Mouse (Mus musculus) neural tube, embryonic 12.5 days (tissue): ENCODE data around the gene Sh3rf3. TPM values are rescaled to one million over a fixed set of nuclear protein-coding genes. Genes with fewer than 3 reads are reported as not detected.
"Not testable (repeated sequence)": the region's sequence is repeated elsewhere in the genome, so short reads cannot be mapped to it uniquely, and the experiment has no call there.

Experiments used
- ATAC-seq: fragments of 200-750 bp; cut with Nextera tagmentation; 2 replicates; pipeline ENCODE4 v1.8.0; 2017; ENCODE audit warnings: low read depth, mild to moderate bottlenecking, moderate TSS enrichment, moderate library complexity; ENCODE audit not compliant: low FRiP score
- H3K27ac ChIP-seq: fragments of 300-500 bp; sonication (generic); 2 replicates; pipeline ENCODE4 v1.5.1; 2016
- H3K27me3 ChIP-seq: fragments of 300-500 bp; sonication (generic); replicated peaks from 2 replicates; pipeline ENCODE4 v1.6.1; 2016; ENCODE audit warnings: mild to moderate bottlenecking
- H3K36me3 ChIP-seq: fragments of 300-500 bp; sonication (generic); 2 replicates; pipeline ENCODE4 v1.6.1; 2016; ENCODE audit warnings: mild to moderate bottlenecking
- H3K4me1 ChIP-seq: fragments of 300-500 bp; sonication (generic); 2 replicates; pipeline ENCODE4 v1.6.1; 2016
- H3K4me2 ChIP-seq: fragments of 300-500 bp; sonication (generic); replicated peaks from 2 replicates; pipeline ENCODE4 v1.6.1; 2016; ENCODE audit warnings: mild to moderate bottlenecking
- H3K4me3 ChIP-seq: fragments of 300-500 bp; sonication (generic); 2 replicates; pipeline ENCODE4 v1.5.1; 2016
- H3K9ac ChIP-seq: fragments of 300-500 bp; sonication (generic); 2 replicates; pipeline ENCODE4 v1.6.1; 2016; ENCODE audit warnings: mild to moderate bottlenecking
- H3K9me3 ChIP-seq: fragments of 300-500 bp; sonication (generic); 2 replicates; pipeline ENCODE4 v1.6.1; 2016; ENCODE audit warnings: mild to moderate bottlenecking
- WGBS: fragments of 180-500 bp; shearing (Covaris S2); methylation state at CpG from one replicate; pipeline ENCODE4 v1.1.7; 2016; 5-methylcytosine and 5-hydroxymethylcytosine counted together
- polyA plus RNA-seq: library from polyadenylated mRNA; unstranded; fragments of >200 nt; fragmentation: Nextera tagmentation; extraction: Ambion mirVana; gene quantifications from 2 replicates; pipeline ENCODE4 v1.2.1, GENCODE M21; 2016

Gene Sh3rf3
- polyA plus RNA-seq, 1 experiment from 2014 or later, result 6.3 TPM

- no peak overlapping the region for H3K4me3 ChIP-seq
- H3K4me1 ChIP-seq, result no peaks in the 10 kb centered on the region
- H3K4me2 ChIP-seq, result no peak overlapping the region
- no peaks in the 10 kb centered on the region for H3K36me3 ChIP-seq
- H3K9me3 ChIP-seq, result peaks cover 11% of the 10 kb centered on the region
- H3K27me3 ChIP-seq, result no peaks in the 10 kb centered on the region
- WGBS, result 81% methylated on average over 4 of the region's 4 CpGs
- H3K27ac ChIP-seq, result no peak overlapping the region
- no peak overlapping the region for H3K9ac ChIP-seq
- ATAC-seq, result no peak
These were observed 237.3 kb downstream of the Sh3rf3 start for GRCm38 (mm10) chr10:59050434-59050833.

- H3K9ac ChIP-seq, result no peak overlapping the region
- H3K36me3 ChIP-seq, result no peaks in the 10 kb centered on the region
- no peak overlapping the region for H3K27ac ChIP-seq
- H3K4me3 ChIP-seq, result no peak overlapping the region
- H3K9me3 ChIP-seq, result no peaks in the 10 kb centered on the region
- no peaks in the 10 kb centered on the region for H3K27me3 ChIP-seq
- no peak overlapping the region for H3K4me2 ChIP-seq
- peak; percentile 56; the same call in 1 of the 2 replicates for ATAC-seq
- WGBS, result 51% methylated on average over 6 of the region's 6 CpGs
- H3K4me1 ChIP-seq, result peaks cover 5% of the 10 kb centered on the region; the same call in 1 of the 2 replicates
These were observed 243.1 kb downstream of the Sh3rf3 start for GRCm38 (mm10) chr10:59056294-59056693.

- H3K9ac ChIP-seq, result no peak overlapping the region
- no peak overlapping the region for H3K4me3 ChIP-seq
- no peak for ATAC-seq
- 63% methylated on average over 6 of the region's 6 CpGs for WGBS
- no peaks in the 10 kb centered on the region for H3K9me3 ChIP-seq
- H3K4me2 ChIP-seq, result no peak overlapping the region
- H3K27ac ChIP-seq, result no peak overlapping the region
- no peaks in the 10 kb centered on the region for H3K36me3 ChIP-seq
- H3K4me1 ChIP-seq, result no peaks in the 10 kb centered on the region
- H3K27me3 ChIP-seq, result no peaks in the 10 kb centered on the region
These were observed 253.6 kb downstream of the Sh3rf3 start for GRCm38 (mm10) chr10:59066804-59067203.

- no peak overlapping the region for H3K9ac ChIP-seq
These were observed 259.7 kb downstream of the Sh3rf3 start for GRCm38 (mm10) chr10:59072827-59073226.

GRCm38 (mm10) chr10:59076681-59077080 is 263.5 kb downstream of the Sh3rf3 start:
- no peaks in the 10 kb centered on the region for H3K4me1 ChIP-seq
- no peaks in the 10 kb centered on the region for H3K27me3 ChIP-seq
- no peak overlapping the region for H3K4me3 ChIP-seq
- H3K9me3 ChIP-seq, result no peaks in the 10 kb centered on the region
- no peak for ATAC-seq
- no peak overlapping the region for H3K9ac ChIP-seq
- H3K27ac ChIP-seq, result no peak overlapping the region
- whole genome bisulfite sequencing, result 93% methylated on average over 10 of the region's 10 CpGs
- no peaks in the 10 kb centered on the region for H3K36me3 ChIP-seq
- no peak overlapping the region for H3K4me2 ChIP-seq

More at GRCm38 (mm10) chr10:59072827-59073226, 259.7 kb downstream of the Sh3rf3 start:
- 88% methylated on average over 4 of the region's 4 CpGs for WGBS
- no peaks in the 10 kb centered on the region for H3K9me3 ChIP-seq
- no peaks in the 10 kb centered on the region for H3K4me1 ChIP-seq
- H3K27ac ChIP-seq, result no peak overlapping the region
- no peak overlapping the region for H3K4me2 ChIP-seq
- no peak for ATAC-seq
- no peaks in the 10 kb centered on the region for H3K36me3 ChIP-seq
- no peaks in the 10 kb centered on the region for H3K27me3 ChIP-seq
- H3K4me3 ChIP-seq, result no peak overlapping the region

- WGBS, result 77% methylated on average over 10 of the region's 10 CpGs
- no peak overlapping the region for H3K4me3 ChIP-seq
- H3K27ac ChIP-seq, result no peak overlapping the region
- no peaks in the 10 kb centered on the region for H3K36me3 ChIP-seq
- H3K4me2 ChIP-seq, result no peak overlapping the region
- H3K4me1 ChIP-seq, result no peaks in the 10 kb centered on the region
- ATAC-seq, result no peak
- H3K27me3 ChIP-seq, result no peaks in the 10 kb centered on the region
- H3K9ac ChIP-seq, result no peak overlapping the region
- no peaks in the 10 kb centered on the region for H3K9me3 ChIP-seq
These were observed 264.8 kb downstream of the Sh3rf3 start for GRCm38 (mm10) chr10:59077909-59078308.

- Histone ChIP-seq H3K27ac (no peak overlapping the region), H3K9me3 (no peaks in the 10 kb centered on the region), H3K4me1 (peaks cover 20% of the 10 kb centered on the region), H3K4me2 (no peak overlapping the region), H3K4me3 (no peak overlapping the region), H3K27me3 (no peaks in the 10 kb centered on the region), H3K9ac (no peak overlapping the region), H3K36me3 (no peaks in the 10 kb centered on the region)
- ATAC-seq, result no peak
- 100% methylated on average over 5 of the region's 5 CpGs for WGBS
These were observed 272.4 kb downstream of the Sh3rf3 start for GRCm38 (mm10) chr10:59085604-59086003.

GRCm38 (mm10) chr10:59086578-59086977 is 273.4 kb downstream of the Sh3rf3 start:
- Histone ChIP-seq H3K4me3 (no peak overlapping the region), H3K27me3 (no peaks in the 10 kb centered on the region), H3K27ac (no peak overlapping the region), H3K4me1 (peaks cover 29% of the 10 kb centered on the region), H3K4me2 (no peak overlapping the region), H3K36me3 (no peaks in the 10 kb centered on the region), H3K9ac (no peak overlapping the region), H3K9me3 (no peaks in the 10 kb centered on the region)
- WGBS, result 94% methylated on average over 5 of the region's 5 CpGs
- ATAC-seq, result no peak

GRCm38 (mm10) chr10:59089861-59090621 is 276.9 kb downstream of the Sh3rf3 start:
- no peaks in the 10 kb centered on the region for H3K27me3 ChIP-seq
- H3K27ac ChIP-seq, result peak overlapping the region; percentile 72; the same call in 1 of the 2 replicates
- peak; percentile 98 for ATAC-seq
- H3K4me2 ChIP-seq, result peak overlapping the region; percentile 35
- no peaks in the 10 kb centered on the region for H3K9me3 ChIP-seq
- 49% methylated on average over 14 of the region's 14 CpGs for WGBS
- H3K4me1 ChIP-seq, result peaks cover 42% of the 10 kb centered on the region
- no peak overlapping the region for H3K4me3 ChIP-seq
- no peak overlapping the region for H3K9ac ChIP-seq
- no peaks in the 10 kb centered on the region for H3K36me3 ChIP-seq

- H3K9me3 ChIP-seq, result no peaks in the 10 kb centered on the region
- peaks cover 42% of the 10 kb centered on the region for H3K4me1 ChIP-seq
- H3K9ac ChIP-seq, result no peak overlapping the region
- no peak overlapping the region for H3K4me3 ChIP-seq
- peak; percentile 82 for ATAC-seq
- peak overlapping the region; percentile 72 for H3K27ac ChIP-seq
- 27% methylated on average over 7 of the region's 7 CpGs for WGBS
- no peaks in the 10 kb centered on the region for H3K27me3 ChIP-seq
- no peaks in the 10 kb centered on the region for H3K36me3 ChIP-seq
- peak overlapping the region; percentile 35 for H3K4me2 ChIP-seq
These were observed 277.4 kb downstream of the Sh3rf3 start for GRCm38 (mm10) chr10:59090622-59090971.

GRCm38 (mm10) chr10:59091556-59091955 is 278.4 kb downstream of the Sh3rf3 start:
- WGBS, result 90% methylated on average over 8 of the region's 8 CpGs

GRCm38 (mm10) chr10:59091988-59092387 is 278.8 kb downstream of the Sh3rf3 start:
- ATAC-seq, result no peak
- no peaks in the 10 kb centered on the region for H3K27me3 ChIP-seq
- WGBS, result 75% methylated on average over 7 of the region's 7 CpGs

More at GRCm38 (mm10) chr10:59091556-59091955, 278.4 kb downstream of the Sh3rf3 start:
- no peaks in the 10 kb centered on the region for H3K9me3 ChIP-seq
- H3K36me3 ChIP-seq, result no peaks in the 10 kb centered on the region
- H3K4me1 ChIP-seq, result peaks cover 42% of the 10 kb centered on the region
- no peak overlapping the region for H3K27ac ChIP-seq
- H3K4me2 ChIP-seq, result no peak overlapping the region
- H3K4me3 ChIP-seq, result no peak overlapping the region
- H3K9ac ChIP-seq, result no peak overlapping the region
- no peaks in the 10 kb centered on the region for H3K27me3 ChIP-seq
- no peak for ATAC-seq

GRCm38 (mm10) chr10:59103076-59103475 is 289.9 kb downstream of the Sh3rf3 start:
- not testable (repeated sequence) for ATAC-seq, H3K9ac ChIP-seq, H3K27ac ChIP-seq, H3K36me3 ChIP-seq, H3K4me3 ChIP-seq, H3K4me2 ChIP-seq, H3K27me3 ChIP-seq, H3K9me3 ChIP-seq, H3K4me1 ChIP-seq
- 86% methylated on average over 5 of the region's 5 CpGs for WGBS

More at GRCm38 (mm10) chr10:59091988-59092387, 278.8 kb downstream of the Sh3rf3 start:
- Histone ChIP-seq H3K4me1 (peaks cover 42% of the 10 kb centered on the region), H3K4me3 (no peak overlapping the region), H3K36me3 (no peaks in the 10 kb centered on the region), H3K27ac (no peak overlapping the region), H3K9me3 (no peaks in the 10 kb centered on the region), H3K9ac (no peak overlapping the region), H3K4me2 (no peak overlapping the region)
